ENCODE assay signal across 9 mouse cellular contexts in genomic region chr11:95688515-95688914, GRCm38 (mm10). TPM values are rescaled to one million over a fixed set of nuclear protein-coding genes. Genes with fewer than 3 reads are reported as not detected.
A peak's percentile ranks its signal among the peaks of the same experiment; 100 is the strongest.
DNase-seq lines count a peak whose midpoint lies in the region; ATAC-seq and TF ChIP-seq lines count a peak whose summit lies in the region.
"Had no signal": no experiment of that assay in that cellular context is flagged by ENCODE, and none has a peak within 500 bp of the region (broad histone marks: within the 10 kb centered on the region; RNA-seq: fewer than 3 reads in every experiment).

No protein-coding gene starts in this region.

- H3K27me3 ChIP-seq in erythroblast, embryonic 14.5 days (ENCODE audit: control insufficient read depth) = no peaks in the 10 kb centered on the region
- no peaks in the 10 kb centered on the region for H3K27me3 ChIP-seq in intestine, postnatal 0 days (replicated peaks; ENCODE audit: control insufficient read depth, insufficient read depth, low read length)
- H3K27me3 ChIP-seq in splenic B cell, adult 2 months (ENCODE audit: control insufficient read depth, insufficient read depth, low read length, poor library complexity, severe bottlenecking) = no peaks in the 10 kb centered on the region
- H3K27me3 ChIP-seq: limb, embryonic 15.5 days had no signal

- DNase-seq in left cerebral cortex, postnatal 10 days (ENCODE audit: extremely low spot score in 1 of 2, low spot score in 2 of 2) = peak; percentile 20 to 37
- DNase-seq in left cerebral cortex, postnatal 14 days (ENCODE audit: low spot score in 2 of 2) = no peak
- DNase-seq in lung, adult 2 months = peak; percentile 41
- DNase-seq in splenic B cell, adult 2 months (ENCODE audit: low read depth, low spot score) = peak; percentile 76
- no peak for DNase-seq in cerebellum, postnatal 10 days
- no peak for DNase-seq in embryo, embryonic 10.5 days (ENCODE audit: low spot score)

- no peak overlapping the region for H3K9ac ChIP-seq in intestine, postnatal 0 days (ENCODE audit: low read depth, low read length)
- H3K9ac ChIP-seq: limb, embryonic 15.5 days had no signal

- TF ChIP-seq POLR2A in lung, adult 2 months (IDR thresholded peaks at IDR 0.05; ENCODE audit: borderline replicate concordance, extremely low read depth, low read depth, low read length) = peak; percentile 60; the same call in 1 of the 2 replicates

- H3K4me1 ChIP-seq in erythroblast, embryonic 14.5 days (ENCODE audit: control insufficient read depth) = peaks cover 65% of the 10 kb centered on the region
- H3K4me1 ChIP-seq in intestine, postnatal 0 days (replicated peaks; ENCODE audit: control insufficient read depth, insufficient read depth, low read length) = no peaks in the 10 kb centered on the region
- peaks cover 12% of the 10 kb centered on the region for H3K4me1 ChIP-seq in lung, adult 2 months (ENCODE audit: control insufficient read depth, insufficient read depth, low read length)
- H3K4me1 ChIP-seq: limb, embryonic 15.5 days had no signal

- H3K4me2 ChIP-seq in intestine, postnatal 0 days (replicated peaks; ENCODE audit: low read depth) = peak overlapping the region; percentile 7; the same call in 1 of the 2 replicates
- H3K4me2 ChIP-seq: limb, embryonic 15.5 days had no signal

- no peaks in the 10 kb centered on the region for H3K36me3 ChIP-seq in erythroblast, embryonic 14.5 days (ENCODE audit: control insufficient read depth)
- no peaks in the 10 kb centered on the region for H3K36me3 ChIP-seq in intestine, postnatal 0 days (ENCODE audit: control insufficient read depth, insufficient read depth)
- H3K36me3 ChIP-seq in splenic B cell, adult 2 months (ENCODE audit: control insufficient read depth, insufficient read depth, low read length, poor library complexity, severe bottlenecking) = no peaks in the 10 kb centered on the region
- H3K36me3 ChIP-seq: limb, embryonic 15.5 days had no signal

- TF ChIP-seq CTCF in intestine, postnatal 0 days (IDR thresholded peaks at IDR 0.05; ENCODE audit: low read depth) = no peak
- TF ChIP-seq CTCF in lung, adult 2 months (IDR thresholded peaks at IDR 0.05; ENCODE audit: insufficient read depth, low read length) = no peak

- peak overlapping the region; percentile 55 for H3K4me3 ChIP-seq in erythroblast, embryonic 14.5 days (replicated peaks)
- no peak overlapping the region for H3K4me3 ChIP-seq in intestine, postnatal 0 days (ENCODE audit: low read depth, low read length)
- no peak overlapping the region for H3K4me3 ChIP-seq in lung, adult 2 months (replicated peaks; ENCODE audit: extremely low read depth, low read depth, low read length)
- H3K4me3 ChIP-seq: limb, embryonic 15.5 days had no signal

- 41% methylated on average over 6 of the region's 6 CpGs for WGBS in intestine, postnatal 0 days
- 8% methylated on average over 6 of the region's 6 CpGs for WGBS in lung, adult 2 months

- intact Hi-C loops in left cerebral cortex, postnatal 10 days (cut with DNase I) = loop anchor here (5.0 to 10.0 kb wide), 2 partner anchors 139 to 446 kb away; partner anchors contain the start of gene Ttll6
- intact Hi-C loops in left cerebral cortex, postnatal 14 days (cut with DNase I) = loop anchor here (10.0 kb wide), 1 partner anchor 286 kb away; no protein-coding TSS in a partner anchor

- H3K9me3 ChIP-seq in erythroblast, embryonic 14.5 days (ENCODE audit: control insufficient read depth, low read length) = no peaks in the 10 kb centered on the region
- H3K9me3 ChIP-seq in intestine, postnatal 0 days (ENCODE audit: control insufficient read depth) = no peaks in the 10 kb centered on the region
- H3K9me3 ChIP-seq: limb, embryonic 15.5 days had no signal

- 0 out of 2 replicates have a peak, but pooled peaks have one; percentile 27 for ATAC-seq in intestine, postnatal 0 days

- H3K27ac ChIP-seq in intestine, postnatal 0 days (ENCODE audit: low read depth, low read length) = no peak overlapping the region
- H3K27ac ChIP-seq: limb, embryonic 15.5 days had no signal

RNA-seq across cellular contexts. Expression of gene Phb, which starts 21.8 kb away (rescaled TPM):
- 100 to 1,000 TPM in 1 of 2 experiments, 10 to 100 TPM in 1; 88.3 to 104 TPM for total RNA-seq in left cerebral cortex, postnatal 10 days (2021)
- 10 to 100 TPM; 82.5 to 86.3 TPM for total RNA-seq in left cerebral cortex, postnatal 14 days (2021)
- polyA plus RNA-seq in erythroblast, embryonic 14.5 days (2012) = 9.7 and 17.2 TPM in 2 replicates
- 133 and 147 TPM in 2 replicates for polyA plus RNA-seq in intestine, postnatal 0 days (2015; fragmentation: Nextera tagmentation; extraction: Ambion mirVana)
- 38.8 and 62.5 TPM in 2 replicates for polyA plus RNA-seq in lung, adult 2 months (2012; rRNA removed)

RNA-seq across cellular contexts. Expression of gene Zfp652, which starts 24.0 kb away (rescaled TPM):
- 10 to 100 TPM; 39.9 to 40.8 TPM for total RNA-seq in left cerebral cortex, postnatal 10 days (2021)
- total RNA-seq in left cerebral cortex, postnatal 14 days (2021) = 10 to 100 TPM; 40.3 to 40.6 TPM
- 1.5 TPM in 2 replicates for polyA plus RNA-seq in erythroblast, embryonic 14.5 days (2012)
- 7.9 and 9.7 TPM in 2 replicates for polyA plus RNA-seq in intestine, postnatal 0 days (2015; fragmentation: Nextera tagmentation; extraction: Ambion mirVana)
- polyA plus RNA-seq in lung, adult 2 months (2012; rRNA removed) = 35.6 and 40.4 TPM in 2 replicates

RNA-seq across cellular contexts. Expression of gene B130006D01Rik, which starts 34.9 kb away (rescaled TPM):
- total RNA-seq in left cerebral cortex, postnatal 10 days (2021) = 1 to 10 TPM; 1.1 to 1.3 TPM
- 1 to 10 TPM in 1 of 2 experiments, under 1 TPM in 1; 0.99 to 1.1 TPM for total RNA-seq in left cerebral cortex, postnatal 14 days (2021)
- polyA plus RNA-seq in erythroblast, embryonic 14.5 days (2012) = not detected in 2 replicates
- 0.26 and 0.41 TPM in 2 replicates for polyA plus RNA-seq in intestine, postnatal 0 days (2015; fragmentation: Nextera tagmentation; extraction: Ambion mirVana)
- 0.07 and 0.18 TPM in 2 replicates for polyA plus RNA-seq in lung, adult 2 months (2012; rRNA removed)

Comparison
In these comparisons a context has a peak if more than half of its experiments do, and no peak if none do; other contexts are left out.
1. DNase-seq: peak in left cerebral cortex, postnatal 10 days (2 of 2), lung, adult 2 months (single experiment) and splenic B cell, adult 2 months (single experiment); none in left cerebral cortex, postnatal 14 days (0 of 2), cerebellum, postnatal 10 days (0 of 2) and embryo, embryonic 10.5 days (single experiment).